Mouse (Mus musculus) T-helper 2 cell (primary cell): Measurements from ENCODE around the gene Pstpip1.

Experiments
- in situ Hi-C: fragments of 300-600 bp; cut with MboI, MseI; formaldehyde crosslinking; loops from one replicate; pipeline ENCODE4 v1.15.1; 2025; ENCODE audit warnings: high pct_unique_total_duplicates

The Pstpip1 gene

DNA sequence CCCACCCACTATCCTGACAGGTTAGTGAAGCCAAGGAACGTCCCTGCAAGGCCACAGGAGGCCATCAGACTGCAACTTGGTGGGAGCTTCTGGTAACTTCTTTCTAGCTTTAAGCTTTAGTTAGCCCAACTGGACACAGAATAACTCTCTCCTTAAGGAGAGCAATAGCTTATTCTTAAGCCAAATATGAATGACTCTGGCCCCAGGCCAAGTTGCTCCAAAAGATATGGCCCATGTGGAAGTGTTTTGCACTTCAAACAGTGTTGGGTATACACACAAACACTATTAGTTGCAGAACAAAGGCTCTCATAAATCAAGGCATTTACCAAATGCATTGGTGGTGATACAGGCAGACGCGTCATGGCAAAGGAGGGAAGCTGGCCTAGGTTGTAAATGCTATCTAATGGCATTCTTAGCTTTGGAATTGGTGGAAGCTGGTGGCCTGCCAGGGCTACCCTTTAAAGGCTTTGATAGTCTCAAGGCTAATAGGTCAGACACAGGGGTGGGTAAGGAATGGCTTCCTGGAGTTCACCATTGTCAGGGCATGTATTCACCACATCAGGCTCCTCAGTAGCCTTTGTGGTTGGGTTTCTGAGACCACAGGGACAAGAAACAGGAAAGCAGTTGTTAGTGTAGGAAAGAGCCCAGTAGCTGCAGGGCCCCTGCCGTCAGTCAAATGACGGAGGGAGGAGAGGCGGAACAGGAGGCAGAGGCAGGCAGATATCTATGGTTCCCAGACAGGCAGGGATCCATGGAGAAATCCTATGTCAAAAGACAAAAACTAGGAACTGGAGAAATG is 16.7 kb downstream of the Pstpip1 start:
- in situ Hi-C loops: no loop called here

DNA sequence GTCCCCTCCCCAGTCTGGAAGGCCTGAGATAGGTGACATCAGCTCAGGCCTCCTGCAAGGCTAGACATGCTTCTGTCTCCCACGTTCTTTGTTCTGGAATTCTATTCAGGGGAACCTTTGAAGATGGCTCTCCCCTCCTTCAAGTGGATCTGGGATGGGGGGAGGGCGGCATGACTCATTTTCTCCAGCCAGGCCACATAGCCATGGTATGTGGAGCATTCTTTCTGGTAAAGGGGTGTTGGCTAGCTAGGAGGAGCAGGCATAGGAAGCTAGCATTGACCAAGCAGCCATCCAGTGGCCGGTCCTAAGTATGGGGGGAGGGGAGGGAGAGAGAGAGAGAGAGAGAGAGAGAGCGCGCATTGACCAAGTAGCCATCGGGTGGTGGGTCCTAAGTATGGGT is 17.8 kb downstream of the Pstpip1 start:
- in situ Hi-C loops: no loop called here

DNA sequence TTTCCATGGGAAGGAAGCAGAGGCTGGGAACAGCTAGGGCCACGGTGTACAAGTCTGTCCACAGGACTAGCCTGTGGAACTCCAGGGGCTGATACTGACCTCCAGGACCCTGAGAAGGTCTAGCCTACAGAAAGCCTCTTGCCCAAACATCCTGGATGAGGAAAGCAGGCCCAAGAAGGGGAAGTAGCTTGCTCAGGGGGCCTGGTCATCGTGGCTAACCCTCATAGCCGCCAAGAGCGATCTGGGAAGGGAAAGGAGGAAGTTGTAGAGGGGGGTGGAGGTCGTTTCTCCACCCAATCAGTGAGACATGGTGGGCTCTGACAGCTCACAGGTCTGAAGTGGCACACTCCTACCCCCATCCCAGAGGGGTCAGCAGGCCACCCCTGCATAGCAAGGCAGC is 18.4 kb downstream of the Pstpip1 start:
- in situ Hi-C loops: no loop called here

DNA sequence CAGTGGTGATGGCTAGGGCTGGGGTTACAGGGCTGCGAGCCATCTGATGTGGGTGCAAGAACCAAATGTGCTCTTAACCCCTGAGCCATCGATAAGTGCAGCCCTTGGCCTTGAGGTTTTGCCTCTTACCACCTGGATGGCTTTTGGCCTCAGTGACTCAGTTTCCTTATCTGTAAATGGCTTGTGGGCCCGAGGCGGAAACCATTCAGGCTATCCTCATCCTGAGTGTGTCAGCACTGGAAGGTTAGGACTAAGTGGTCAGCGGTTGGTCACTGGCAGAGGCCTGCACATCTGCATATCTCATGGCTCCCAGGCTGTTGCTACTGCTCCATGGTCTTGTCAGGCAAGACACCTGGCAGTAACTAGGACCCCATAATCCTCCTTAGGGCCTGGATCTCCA is 28.3 kb downstream of the Pstpip1 start:
- in situ Hi-C loops: no loop called here

DNA sequence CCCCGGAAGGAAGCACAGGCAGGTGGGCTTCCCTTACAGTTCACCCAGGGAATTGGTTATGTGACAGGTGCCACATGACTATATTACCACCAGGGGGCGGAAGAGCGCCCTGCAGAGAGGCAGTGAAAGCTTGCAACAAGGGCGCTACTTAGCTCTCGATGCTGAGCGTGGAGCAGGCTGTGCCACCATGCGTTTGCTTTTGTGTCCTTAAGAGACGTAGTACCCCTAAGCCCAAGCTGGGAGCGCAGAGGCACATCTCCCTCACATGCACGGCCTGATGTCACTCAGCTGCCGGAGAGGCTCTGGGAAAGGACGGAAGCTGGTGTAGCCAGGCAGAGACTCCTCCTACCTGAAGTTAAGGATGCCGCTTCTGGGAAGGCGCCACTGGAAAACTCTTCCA is 28.8 kb downstream of the Pstpip1 start:
- in situ Hi-C loops: no loop called here

DNA sequence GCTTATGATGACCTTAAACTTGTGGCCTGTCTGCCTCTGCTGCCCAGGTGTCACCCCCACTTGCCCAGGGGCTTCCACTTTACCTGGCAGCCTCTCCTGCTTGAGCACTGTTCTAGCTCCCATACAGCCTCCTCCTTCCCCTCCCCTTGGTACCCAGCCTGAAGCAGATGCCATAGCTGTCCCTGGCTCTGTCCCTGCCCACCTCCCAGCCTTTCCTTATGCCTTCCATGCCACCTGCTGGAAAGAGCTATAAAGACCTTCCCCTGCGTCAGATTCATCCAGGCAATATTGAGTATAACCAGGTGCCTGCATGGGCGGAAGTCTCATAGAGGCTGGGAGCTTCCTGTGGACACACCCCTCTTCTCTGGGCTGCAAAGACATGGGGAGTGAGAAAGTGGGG is 29.9 kb downstream of the Pstpip1 start:
- in situ Hi-C loops: no loop called here

DNA sequence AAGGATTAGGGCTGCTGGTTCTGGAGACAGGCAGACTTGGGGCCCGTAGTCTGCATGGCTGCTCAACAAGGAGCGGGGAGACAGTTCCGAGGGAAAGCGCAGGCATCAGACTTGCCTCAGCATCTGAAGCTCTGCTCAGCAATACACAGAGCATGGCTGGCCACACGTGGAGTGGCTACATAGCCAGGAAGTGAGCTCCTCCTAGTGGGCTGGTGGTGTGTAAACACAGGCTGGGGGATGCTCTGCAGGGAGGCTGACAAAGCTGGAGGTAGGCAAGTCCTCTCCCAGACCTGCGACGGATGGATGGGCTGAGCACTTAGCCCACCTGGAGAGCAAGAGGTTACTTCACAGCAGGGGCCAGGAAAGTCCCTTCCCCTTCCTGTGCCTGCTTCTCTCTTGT is 31.3 kb downstream of the Pstpip1 start:
- in situ Hi-C loops: no loop called here

DNA sequence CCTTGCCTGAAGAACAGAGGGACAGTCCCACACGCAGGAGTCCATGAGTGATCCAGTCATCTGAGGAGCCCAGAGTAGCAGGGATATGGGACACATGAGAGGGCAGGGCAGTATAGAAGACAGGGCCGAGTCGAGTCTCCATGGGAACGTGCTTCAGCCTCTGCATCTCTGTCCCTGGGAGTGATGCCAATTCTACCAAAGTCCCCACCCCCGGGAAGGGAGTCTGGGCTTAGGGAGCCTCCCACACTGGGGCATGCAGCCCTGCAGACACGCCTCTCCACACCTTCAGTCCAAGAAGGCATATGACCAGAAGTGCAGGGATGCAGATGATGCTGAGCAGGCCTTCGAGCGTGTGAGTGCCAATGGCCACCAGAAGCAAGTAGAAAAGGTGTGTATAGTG is 33.2 kb downstream of the Pstpip1 start:
- in situ Hi-C loops: no loop called here

DNA sequence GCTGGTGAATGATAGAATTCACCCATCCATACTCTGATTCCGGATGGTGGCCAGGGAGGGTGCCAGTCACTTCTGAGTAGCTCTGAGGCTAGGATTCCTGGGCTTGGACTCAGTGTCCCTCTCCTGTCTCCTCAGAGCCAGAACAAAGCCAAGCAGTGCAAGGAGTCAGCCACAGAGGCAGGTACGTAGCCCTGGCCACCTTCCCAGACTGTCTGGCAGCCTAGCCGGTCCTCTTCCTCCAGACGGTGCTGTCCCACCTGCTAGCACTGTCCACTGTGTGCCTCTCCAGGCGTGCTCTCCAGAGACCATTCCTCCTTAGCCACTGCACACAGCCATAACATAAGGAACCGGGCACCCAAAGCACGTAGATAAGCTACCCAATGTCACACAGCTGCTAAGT is 33.9 kb downstream of the Pstpip1 start:
- in situ Hi-C loops: no loop called here

DNA sequence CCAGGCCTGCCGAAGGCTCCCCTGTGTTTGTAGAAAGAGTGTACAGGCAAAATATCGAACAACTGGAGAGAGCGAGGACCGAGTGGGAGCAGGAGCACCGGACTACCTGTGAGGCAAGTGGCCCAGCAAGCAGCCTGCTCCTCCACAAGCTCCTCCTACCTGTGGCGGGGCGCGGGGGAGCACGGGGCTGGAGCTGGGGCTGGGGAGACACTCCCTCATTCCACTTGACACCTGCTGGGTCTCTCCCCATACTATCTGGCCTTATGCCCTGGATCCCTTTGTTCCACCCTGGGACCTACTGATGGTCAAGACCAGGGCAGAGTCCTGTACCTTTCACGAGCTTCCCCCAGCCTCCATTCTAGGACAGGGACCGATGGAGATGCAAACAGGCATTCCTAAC is 34.8 kb downstream of the Pstpip1 start:
- in situ Hi-C loops: no loop called here

DNA sequence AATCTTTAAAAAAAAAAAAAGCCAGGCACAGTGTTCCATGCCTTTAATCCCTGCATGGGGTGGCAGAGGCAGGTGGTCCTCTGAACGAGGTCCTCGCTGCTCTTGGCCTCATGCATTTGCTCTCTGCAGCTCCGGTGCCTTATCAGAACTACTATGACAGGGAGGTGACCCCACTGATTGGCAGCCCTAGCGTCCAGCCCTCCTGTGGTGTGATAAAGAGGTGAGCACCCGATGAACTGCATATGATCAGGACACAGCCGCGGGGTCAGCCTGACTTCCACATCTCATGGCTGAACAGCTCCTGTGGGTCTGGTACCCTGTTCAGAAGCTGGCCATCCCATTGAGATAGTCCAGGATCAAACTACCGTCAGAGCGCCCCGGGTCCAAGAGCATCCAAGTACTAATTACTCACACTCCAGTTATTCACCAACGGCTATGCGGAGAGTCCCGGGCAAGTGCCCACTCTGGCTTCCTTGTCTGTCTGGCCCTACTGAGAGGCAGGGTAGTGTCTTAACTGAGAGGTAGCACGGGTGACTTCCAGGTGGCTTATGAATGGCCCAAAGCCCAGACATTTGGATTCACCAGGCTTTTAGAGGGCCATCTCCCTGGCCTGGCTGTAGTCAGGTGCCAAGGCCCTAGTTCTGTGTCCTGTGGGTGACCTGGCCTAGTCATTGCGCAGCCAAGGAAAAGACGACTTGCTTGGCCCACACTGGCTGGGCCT is 36.9 kb downstream of the Pstpip1 start:
- in situ Hi-C loops: no loop called here

DNA sequence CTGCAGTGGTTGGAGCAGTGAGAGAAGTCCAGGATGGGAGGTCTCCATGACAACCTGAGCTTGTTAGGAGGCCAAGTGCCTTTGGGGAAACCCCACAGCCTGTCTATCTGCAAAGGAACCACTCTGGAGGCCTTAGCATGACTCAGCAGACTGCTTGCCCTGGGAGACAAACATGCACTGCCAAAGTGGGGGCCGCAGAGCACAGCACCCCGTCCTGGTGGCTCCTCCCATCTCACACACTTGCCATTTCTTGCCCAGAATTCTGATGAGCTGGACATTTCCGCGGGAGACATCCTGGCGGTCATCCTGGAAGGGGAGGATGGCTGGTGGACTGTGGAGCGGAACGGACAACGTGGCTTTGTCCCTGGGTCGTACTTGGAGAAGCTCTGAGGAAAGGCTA is 38.6 kb downstream of the Pstpip1 start:
- in situ Hi-C loops: no loop called here

DNA sequence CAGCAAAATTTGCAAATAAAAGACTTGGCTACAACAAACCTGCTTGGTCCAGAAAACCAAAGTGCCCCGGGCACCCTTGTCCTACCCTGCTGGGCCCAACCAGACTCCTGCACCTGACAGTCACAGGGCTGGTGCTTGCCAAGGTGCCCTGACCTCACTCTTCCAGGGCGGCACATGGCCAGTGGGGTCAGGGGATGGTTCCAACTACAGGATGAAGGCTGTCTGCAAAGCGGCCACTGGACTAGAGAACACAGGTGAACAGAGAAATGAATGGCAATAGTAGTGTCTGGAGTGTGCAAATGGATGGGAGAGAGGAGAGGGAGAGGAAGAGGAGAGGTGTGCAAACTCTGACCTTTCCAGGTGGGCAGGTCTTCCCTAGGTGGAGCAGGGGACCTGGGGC is 40.2 kb downstream of the Pstpip1 start:
- in situ Hi-C loops: no loop called here

DNA sequence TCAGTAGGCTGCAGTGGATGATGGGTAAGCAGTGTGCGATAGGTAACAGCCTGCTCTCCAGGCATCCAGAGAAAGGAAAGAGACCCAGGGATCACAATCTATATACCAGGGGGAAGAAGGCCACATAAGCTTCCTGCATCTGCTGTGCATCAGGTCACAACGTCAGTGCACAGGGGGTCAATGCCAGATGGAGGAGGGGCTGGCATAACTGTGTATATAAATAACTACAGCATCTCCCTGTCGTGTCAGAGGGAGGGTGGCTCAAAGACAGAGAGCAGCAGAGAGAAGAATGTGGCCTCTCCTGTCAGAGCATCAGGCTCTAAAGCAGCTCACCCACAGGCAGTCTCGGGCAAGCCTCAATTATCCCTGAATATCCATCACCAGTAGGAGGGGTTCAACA is 40.8 kb downstream of the Pstpip1 start:
- in situ Hi-C loops: no loop called here

DNA sequence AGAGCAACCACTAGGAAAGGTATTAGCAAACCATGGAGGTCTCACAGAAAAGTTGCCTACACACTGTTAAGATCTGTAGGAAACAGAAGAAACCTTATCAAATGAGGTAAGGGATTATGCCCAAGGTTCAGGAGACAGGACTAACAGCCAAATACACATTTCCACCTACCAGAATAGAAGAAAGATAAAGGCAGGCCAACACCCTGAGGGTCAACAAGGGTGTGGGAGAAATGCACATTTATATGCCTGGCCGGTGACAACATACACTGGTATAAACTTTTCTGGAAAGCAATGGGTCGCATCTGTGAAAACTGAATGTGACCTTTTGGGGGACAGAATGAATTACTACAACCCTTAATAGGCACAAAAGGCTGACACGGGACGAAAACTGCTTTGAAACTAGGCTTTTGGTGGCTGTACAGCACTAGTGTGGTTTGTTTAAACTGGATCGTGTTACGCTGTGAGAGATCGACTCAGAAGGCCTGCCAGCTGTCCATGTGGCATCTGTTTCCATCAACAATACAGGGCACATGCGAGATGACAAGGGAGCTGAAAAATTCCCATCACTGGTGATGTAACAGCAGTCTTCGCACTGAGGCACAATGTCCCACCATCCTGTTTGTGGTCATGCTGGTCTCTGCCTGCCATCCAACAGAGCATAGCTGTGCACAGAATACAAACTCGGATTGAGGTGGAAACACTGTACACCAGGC is 42.2 kb downstream of the Pstpip1 start:
- in situ Hi-C loops: no loop called here

DNA sequence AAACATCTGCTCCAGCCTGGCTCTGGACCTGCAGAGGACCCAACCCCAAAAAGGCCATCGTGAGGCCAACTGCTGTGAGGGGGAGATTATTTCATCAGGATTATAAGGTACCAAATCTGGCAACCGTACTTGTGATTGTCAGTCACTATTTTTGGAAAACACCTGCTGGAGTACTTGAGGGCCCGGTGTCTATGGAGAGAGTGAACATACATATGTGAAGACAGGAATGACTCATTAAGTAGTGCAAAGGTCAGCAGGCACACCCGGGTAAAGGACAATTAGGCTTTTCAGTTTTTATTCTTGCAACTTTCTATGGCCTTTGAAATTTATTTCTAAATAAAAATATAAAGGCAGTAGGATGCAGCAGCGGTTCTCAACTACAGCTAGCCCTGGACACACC is 44.2 kb downstream of the Pstpip1 start:
- in situ Hi-C loops: no loop called here

DNA sequence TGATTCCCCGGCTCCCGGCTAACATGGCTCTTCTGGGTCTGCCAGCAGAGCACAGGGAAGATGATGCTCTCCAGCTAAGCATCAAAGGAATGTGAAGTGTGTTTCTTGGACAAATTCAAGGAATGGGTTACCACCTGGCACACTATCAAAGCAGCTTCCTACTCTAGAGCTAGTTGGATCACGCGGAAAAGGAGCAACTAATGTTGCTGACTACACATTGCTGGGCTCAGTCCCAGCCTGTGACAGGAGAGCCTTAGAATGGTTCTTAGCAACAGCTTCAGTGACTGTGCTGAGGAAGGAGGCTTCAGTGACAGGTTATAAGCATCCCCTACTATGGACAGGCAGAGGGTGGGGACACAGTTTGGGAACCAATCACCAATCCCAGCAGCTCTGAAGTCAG is 44.9 kb downstream of the Pstpip1 start:
- in situ Hi-C loops: no loop called here

DNA sequence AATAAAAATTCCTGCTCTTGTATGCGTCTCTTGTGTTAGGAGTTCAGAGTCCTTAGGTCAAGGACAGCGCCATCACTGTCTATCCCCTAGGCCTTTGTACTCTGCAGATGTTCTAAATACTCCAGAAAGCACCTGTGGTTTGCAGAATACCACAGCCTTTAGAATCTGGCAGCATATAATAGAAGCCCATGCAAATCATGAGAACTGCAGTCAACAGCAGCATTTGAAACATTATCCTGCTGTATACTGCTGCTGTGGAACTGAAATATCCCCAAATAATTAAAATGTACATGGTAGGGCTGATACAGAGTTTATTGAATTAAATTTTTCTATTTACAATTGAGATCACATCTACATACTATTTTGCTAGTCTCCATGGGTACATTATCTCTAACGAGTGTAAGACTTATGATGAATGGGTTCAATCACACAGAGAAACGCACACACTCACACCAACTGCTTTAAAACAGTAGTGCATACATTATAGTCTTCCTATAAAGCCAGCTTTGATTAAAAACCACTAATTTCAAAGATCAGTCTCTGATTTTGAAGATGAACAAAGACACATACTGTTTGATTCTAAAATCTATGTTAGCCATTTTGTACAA is 45.9 kb downstream of the Pstpip1 start:
- in situ Hi-C loops: no loop called here

DNA sequence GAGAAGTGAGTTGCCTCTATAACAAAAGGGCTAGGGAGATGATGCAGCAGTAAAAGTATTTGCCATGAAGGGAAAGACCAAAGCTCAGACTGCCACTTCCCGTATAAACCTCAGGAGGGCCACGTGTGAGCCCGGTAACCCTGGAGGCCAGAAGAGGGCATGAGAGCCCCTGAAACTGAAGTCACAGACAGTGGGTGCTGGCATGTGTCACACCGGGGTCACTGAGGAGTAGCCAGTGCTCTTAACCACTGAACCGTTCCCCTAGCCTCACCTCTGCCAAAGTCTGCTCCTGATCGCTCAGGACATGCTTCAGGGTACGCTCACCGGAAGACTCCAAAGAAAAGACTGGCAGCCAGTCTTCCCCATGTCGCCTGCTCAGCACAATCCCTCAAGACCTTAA is 52.0 kb downstream of the Pstpip1 start:
- in situ Hi-C loops: no loop called here

DNA sequence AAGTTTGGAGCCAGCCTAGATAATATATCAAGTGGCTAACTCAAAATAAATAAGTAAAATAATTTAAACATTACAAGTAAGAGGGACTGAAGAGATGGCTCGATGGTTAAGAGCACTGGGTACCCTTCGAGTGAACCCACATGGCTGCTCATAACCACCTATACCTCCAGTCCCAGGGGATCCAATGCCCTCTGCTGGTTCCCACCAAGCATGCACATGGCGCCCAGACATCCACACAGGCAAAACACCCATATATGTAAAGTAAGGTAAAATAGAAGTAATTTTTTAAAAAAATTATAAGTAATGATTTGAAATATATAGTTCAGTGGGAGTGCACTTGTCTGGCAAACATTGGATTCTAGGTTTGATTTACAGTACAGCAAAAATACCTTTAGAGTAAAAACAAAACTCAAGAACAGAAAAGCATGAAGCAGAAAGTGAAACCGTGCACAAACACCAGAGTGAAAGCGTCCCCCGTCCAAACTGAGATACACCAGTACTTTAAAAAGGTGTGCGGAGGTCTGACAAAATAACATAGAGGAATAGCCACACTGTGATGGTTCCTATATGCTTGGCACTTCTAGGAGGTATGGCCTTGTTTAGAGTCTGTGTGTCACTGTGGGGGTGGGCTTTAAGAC is 54.7 kb downstream of the Pstpip1 start:
- in situ Hi-C loops: no loop called here

DNA sequence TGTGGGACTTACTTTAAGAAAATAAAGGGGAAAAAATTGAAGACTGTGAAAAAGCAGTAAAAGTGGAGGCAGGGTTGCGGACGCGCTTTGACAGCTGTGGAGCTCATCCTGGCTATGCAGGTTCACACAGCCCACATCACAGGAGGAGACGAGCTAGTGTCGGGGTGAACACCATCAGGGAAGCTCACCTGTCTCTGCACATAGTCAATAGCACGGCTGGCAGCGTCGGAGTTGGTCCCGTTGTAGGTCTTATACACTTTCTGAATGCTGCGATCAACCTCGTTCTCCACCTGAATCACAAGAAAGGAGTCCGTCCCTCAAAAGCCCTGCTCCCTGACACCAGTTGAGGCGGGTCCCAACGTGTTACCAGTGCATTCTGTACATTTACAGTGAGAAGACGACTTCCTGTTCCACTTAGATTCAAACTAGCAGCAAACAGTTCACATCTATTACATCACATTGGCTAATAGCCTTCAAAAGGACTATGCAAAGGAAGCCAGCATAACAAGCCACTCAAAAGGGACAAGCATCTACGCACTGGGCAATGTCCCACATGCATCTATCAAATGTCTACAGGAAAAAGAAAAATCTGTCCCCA is 56.7 kb downstream of the Pstpip1 start:
- in situ Hi-C loops: no loop called here
